Comparison of ENCODE assay signal across 8 mouse cellular contexts in the genomic region with DNA sequence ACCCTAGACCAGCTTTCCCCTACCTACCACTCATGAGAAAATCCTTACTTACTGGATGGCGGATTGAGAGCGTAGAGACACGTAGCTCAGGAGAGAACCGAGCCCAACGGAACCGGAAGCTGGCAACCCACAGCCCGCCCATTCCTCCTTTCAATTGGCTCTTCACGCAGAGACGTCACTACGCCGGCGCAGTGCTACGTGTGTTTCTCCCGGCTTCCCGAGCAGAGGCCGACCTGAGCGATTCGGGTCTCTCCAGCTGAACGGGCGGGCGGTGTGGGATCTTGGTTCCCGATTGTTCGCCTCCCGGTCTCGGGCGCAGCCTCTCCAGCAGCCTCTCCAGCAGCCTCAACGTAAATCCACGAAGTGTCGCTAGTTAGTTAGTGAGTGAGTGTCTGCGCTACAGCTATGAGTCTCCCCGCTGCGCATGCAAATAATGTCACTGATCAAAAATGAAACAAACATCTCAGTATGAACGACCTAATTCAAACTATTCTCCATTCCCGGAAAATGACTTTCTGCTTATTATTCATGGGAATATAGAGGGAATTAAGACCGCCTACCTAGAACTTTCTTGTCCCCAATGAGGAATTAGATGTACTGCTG. TPM values are rescaled to one million over a fixed set of nuclear protein-coding genes. Genes with fewer than 3 reads are reported as not detected.
DNase-seq lines count a peak whose midpoint lies in the region; ATAC-seq and TF ChIP-seq lines count a peak whose summit lies in the region.

A gene (minus strand): TSS at position 433 of the 603 bp plus-strand sequence.

- TF ChIP-seq CTCF in kidney, adult 2 months (conservative IDR thresholded peaks at IDR 0.05; ENCODE audit: insufficient read depth, insufficient read length, low read depth, low read length), result no peak
- TF ChIP-seq CTCF in spleen, adult 2 months (IDR thresholded peaks at IDR 0.05; ENCODE audit: extremely low read depth, insufficient read depth, insufficient read length, insufficient replicate concordance), result no peak

- H3K4me2 ChIP-seq in embryonic facial prominence, embryonic 13.5 days, result peak within 1 kb of the TSS; percentile 79
- peak within 1 kb of the TSS; percentile 82 for H3K4me2 ChIP-seq in limb, embryonic 12.5 days
- peak within 1 kb of the TSS; percentile 60 for H3K4me2 ChIP-seq in midbrain, embryonic 15.5 days

- H3K27me3 ChIP-seq in embryonic facial prominence, embryonic 13.5 days, result no peaks in the 10 kb centered on the region
- H3K27me3 ChIP-seq in kidney, adult 2 months (replicated peaks; ENCODE audit: control insufficient read depth, insufficient read depth, low read length), result no peaks in the 10 kb centered on the region
- no peaks in the 10 kb centered on the region for H3K27me3 ChIP-seq in limb, embryonic 12.5 days
- H3K27me3 ChIP-seq in midbrain, embryonic 15.5 days (replicated peaks), result no peaks in the 10 kb centered on the region
- H3K27me3 ChIP-seq in spleen, adult 2 months (ENCODE audit: control insufficient read depth, insufficient read depth, low read length), result no peaks in the 10 kb centered on the region

- peak within 1 kb of the TSS; percentile 95 for H3K27ac ChIP-seq in embryonic facial prominence, embryonic 13.5 days
- peak within 1 kb of the TSS; percentile 98 for H3K27ac ChIP-seq in kidney, adult 2 months (ENCODE audit: insufficient read depth, low read depth, low read length)
- peak within 1 kb of the TSS; percentile 95 for H3K27ac ChIP-seq in limb, embryonic 12.5 days
- H3K27ac ChIP-seq in midbrain, embryonic 15.5 days, result peak within 1 kb of the TSS; percentile 93
- peak within 1 kb of the TSS; percentile 88 for H3K27ac ChIP-seq in spleen, adult 2 months (ENCODE audit: insufficient read depth, low read length)

- H3K4me3 ChIP-seq in embryonic facial prominence, embryonic 13.5 days, result peak within 1 kb of the TSS; percentile 93
- H3K4me3 ChIP-seq in kidney, adult 2 months (ENCODE audit: insufficient read depth, low read depth, low read length), result peak within 1 kb of the TSS; percentile 99
- H3K4me3 ChIP-seq in limb, embryonic 12.5 days (replicated peaks), result peak within 1 kb of the TSS; percentile 88
- peak within 1 kb of the TSS; percentile 75 for H3K4me3 ChIP-seq in midbrain, embryonic 15.5 days
- peak within 1 kb of the TSS; percentile 84 for H3K4me3 ChIP-seq in spleen, adult 2 months (ENCODE audit: extremely low read depth, insufficient read depth, insufficient read length)

- peaks cover 7% of the 10 kb centered on the region; the same call in 1 of the 2 replicates for H3K4me1 ChIP-seq in embryonic facial prominence, embryonic 13.5 days
- H3K4me1 ChIP-seq in kidney, adult 2 months (ENCODE audit: control insufficient read depth, insufficient read depth, low read length), result peaks cover 5% of the 10 kb centered on the region; the same call in 1 of the 2 replicates
- H3K4me1 ChIP-seq in limb, embryonic 12.5 days (replicated peaks), result peaks cover 6% of the 10 kb centered on the region; the same call in 1 of the 2 replicates
- H3K4me1 ChIP-seq in midbrain, embryonic 15.5 days, result peaks cover 12% of the 10 kb centered on the region
- H3K4me1 ChIP-seq in spleen, adult 2 months (ENCODE audit: control insufficient read depth, insufficient read depth, insufficient read length), result no peaks in the 10 kb centered on the region

- under 1% methylated on average over 35 of the region's 35 CpGs for WGBS in embryonic facial prominence, embryonic 13.5 days
- WGBS in kidney, adult 2 months, result under 1% methylated on average over 35 of the region's 35 CpGs
- WGBS in limb, embryonic 12.5 days, result under 1% methylated on average over 35 of the region's 35 CpGs
- under 1% methylated on average over 35 of the region's 35 CpGs for WGBS in midbrain, embryonic 15.5 days
- WGBS in spleen, adult 2 months, result under 1% methylated on average over 35 of the region's 35 CpGs

- ATAC-seq in embryonic facial prominence, embryonic 13.5 days (ENCODE audit: insufficient number of reproducible peaks, insufficient read depth, low FRiP score, low TSS enrichment, low read depth), result peak; percentile 99
- peak; percentile 99 for ATAC-seq in limb, embryonic 12.5 days (ENCODE audit: insufficient number of reproducible peaks, insufficient read depth, low FRiP score, low TSS enrichment, low read depth)
- peak; percentile 100 for ATAC-seq in midbrain, embryonic 15.5 days (replicated peaks)

- peak; percentile 95 for TF ChIP-seq POLR2A in kidney, adult 2 months (IDR thresholded peaks at IDR 0.05; ENCODE audit: low read depth, low read length)
- peak; percentile 90 for TF ChIP-seq POLR2A in spleen, adult 2 months (IDR thresholded peaks at IDR 0.05; ENCODE audit: low read depth, low read length)

- H3K36me3 ChIP-seq in embryonic facial prominence, embryonic 13.5 days, result peaks cover 26% of the 10 kb centered on the region
- H3K36me3 ChIP-seq in kidney, adult 2 months (ENCODE audit: control insufficient read depth, insufficient read depth, low read length), result 0 out of 2 replicates have a peak, but pooled peaks cover 2% of the 10 kb centered on the region
- peaks cover 27% of the 10 kb centered on the region for H3K36me3 ChIP-seq in limb, embryonic 12.5 days
- H3K36me3 ChIP-seq in midbrain, embryonic 15.5 days (replicated peaks), result peaks cover 14% of the 10 kb centered on the region
- H3K36me3 ChIP-seq in spleen, adult 2 months (ENCODE audit: control insufficient read depth, insufficient read depth, low read length), result peaks cover 15% of the 10 kb centered on the region

- peak within 1 kb of the TSS; percentile 98 for H3K9ac ChIP-seq in embryonic facial prominence, embryonic 13.5 days
- peak within 1 kb of the TSS; percentile 93 for H3K9ac ChIP-seq in limb, embryonic 12.5 days (replicated peaks)
- peak within 1 kb of the TSS; percentile 96 for H3K9ac ChIP-seq in midbrain, embryonic 15.5 days

- H3K9me3 ChIP-seq in embryonic facial prominence, embryonic 13.5 days, result no peaks in the 10 kb centered on the region
- H3K9me3 ChIP-seq in limb, embryonic 12.5 days, result no peaks in the 10 kb centered on the region
- no peaks in the 10 kb centered on the region for H3K9me3 ChIP-seq in midbrain, embryonic 15.5 days

- DNase-seq in 3134 (ENCODE audit: extremely low read depth, insufficient read length, low spot score), result peak; percentile 90
- DNase-seq in adrenal gland, postnatal 36 days, result peak; percentile 94 to 95
- DNase-seq in heart, adult 18-20 months, result peak; percentile 95 to 96
- DNase-seq in kidney, adult 2 months, result peak; percentile 96
- DNase-seq in spleen, adult 2 months (ENCODE audit: low read depth in 1 of 2, low spot score in 2 of 2), result peak; percentile 79 to 86

RNA-seq across cellular contexts. Expression of the gene that starts here (rescaled TPM):
- total RNA-seq in adrenal gland, postnatal 36 days (2021), result 10 to 100 TPM in 1 of 2 experiments, 1 to 10 TPM in 1; 8.4 to 14.8 TPM
- 41.5 and 46.5 TPM in 2 replicates for polyA plus RNA-seq in embryonic facial prominence, embryonic 13.5 days (2015; fragmentation: Nextera tagmentation; extraction: Ambion mirVana)
- total RNA-seq in heart, adult 18-20 months (2021), result 1 to 10 TPM; 2.7 to 3.0 TPM
- 9.0 and 14.9 TPM in 2 replicates for polyA plus RNA-seq in kidney, adult 2 months (2012; rRNA removed)
- 45.1 and 45.7 TPM in 2 replicates for polyA plus RNA-seq in limb, embryonic 12.5 days (2016; fragmentation: Nextera tagmentation; extraction: Ambion mirVana)
- polyA plus RNA-seq in midbrain, embryonic 15.5 days (2015; fragmentation: Nextera tagmentation; extraction: Ambion mirVana), result 31.1 and 36.0 TPM in 2 replicates
- polyA plus RNA-seq in spleen, adult 2 months (2012; rRNA removed), result 4.2 and 6.6 TPM in 2 replicates

Comparison
In these comparisons a context has a peak if more than half of its experiments do, and no peak if none do; other contexts are left out.
1. Peak in every context shown above with its lines: DNase-seq, ATAC-seq, H3K4me3 ChIP-seq and H3K27ac ChIP-seq.